Mouse (Mus musculus) heart, postnatal 14 days (tissue): ENCODE measurements at regions not wholly inside any gene's neighbourhood (a gene's known extent, or its start where the extent isn't known, plus 50 kb on each side); places are given as distances from the start of the nearest gene placed in this dataset.

ENCODE experiments used
- DNase-seq, 2 experiments: peaks; one replicate each; pipeline ENCODE4 v3.0.0; 2021 to 2022
- intact Hi-C: fragments of 180-260 bp; cut with DNase I; formaldehyde crosslinking; loops from one replicate; pipeline ENCODE4 v1.15.1; 2025

GRCm38 (mm10) chr4:8380711-8381338 lies 142.0 kb upstream of the Car8 start:
- DNase-seq = peak; percentile 51 to 74
- intact Hi-C loops = loop anchor here (5.0 to 10.0 kb wide), 3 partner anchors 264 to 716 kb away; no protein-coding TSS in a partner anchor

- DNase-seq = no peak
- intact Hi-C loops = no loop called here
Observed at GRCm38 (mm10) chr4:8374737-8375489, 136.1 kb upstream of the Car8 start.

GRCm38 (mm10) chr4:8374061-8374460 lies 135.2 kb upstream of the Car8 start:
- no peak for DNase-seq
- intact Hi-C loops = no loop called here

DNA sequence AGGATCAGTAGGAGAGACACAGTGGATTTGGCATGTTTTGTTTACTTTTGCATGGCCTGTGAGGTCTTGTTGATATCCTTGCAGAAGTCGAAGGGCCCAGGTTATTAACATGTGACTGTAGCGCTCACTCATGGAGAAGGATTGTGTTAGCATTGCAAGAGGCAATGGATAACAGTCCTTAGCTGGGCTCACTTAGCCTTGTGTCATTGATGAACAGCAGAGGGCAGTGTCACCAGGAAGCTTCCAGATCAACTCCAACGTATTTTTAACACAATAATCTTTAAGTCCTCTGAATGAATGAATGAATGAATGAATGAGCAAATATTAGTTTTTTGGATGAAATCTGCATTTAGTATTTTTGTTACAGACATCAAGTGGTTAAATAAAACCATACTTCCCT lies 133.2 kb upstream of the Car8 start:
- intact Hi-C loops = no loop called here
- no peak for DNase-seq

DNA sequence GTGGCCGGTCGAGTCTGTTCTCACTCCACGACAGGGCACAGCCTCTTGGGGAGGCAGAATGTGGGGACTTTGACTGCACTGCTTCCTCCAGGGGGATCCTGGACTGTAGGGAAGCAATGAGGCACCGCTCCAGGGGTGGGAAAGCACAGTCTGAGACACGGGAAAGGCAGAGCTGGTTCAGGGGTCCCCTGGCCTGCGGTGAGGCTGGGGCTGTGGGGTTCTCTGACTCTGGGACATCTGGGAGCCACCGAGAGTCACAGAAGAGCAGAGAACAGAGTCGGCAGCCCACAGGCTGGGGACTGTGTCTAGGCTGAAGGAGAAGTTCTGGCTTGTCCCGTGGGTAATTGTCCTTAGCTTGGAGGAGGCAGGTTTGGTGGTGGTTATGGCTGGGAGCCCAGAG lies 131.9 kb upstream of the Car8 start:
- intact Hi-C loops = no loop called here
- DNase-seq = no peak

DNA sequence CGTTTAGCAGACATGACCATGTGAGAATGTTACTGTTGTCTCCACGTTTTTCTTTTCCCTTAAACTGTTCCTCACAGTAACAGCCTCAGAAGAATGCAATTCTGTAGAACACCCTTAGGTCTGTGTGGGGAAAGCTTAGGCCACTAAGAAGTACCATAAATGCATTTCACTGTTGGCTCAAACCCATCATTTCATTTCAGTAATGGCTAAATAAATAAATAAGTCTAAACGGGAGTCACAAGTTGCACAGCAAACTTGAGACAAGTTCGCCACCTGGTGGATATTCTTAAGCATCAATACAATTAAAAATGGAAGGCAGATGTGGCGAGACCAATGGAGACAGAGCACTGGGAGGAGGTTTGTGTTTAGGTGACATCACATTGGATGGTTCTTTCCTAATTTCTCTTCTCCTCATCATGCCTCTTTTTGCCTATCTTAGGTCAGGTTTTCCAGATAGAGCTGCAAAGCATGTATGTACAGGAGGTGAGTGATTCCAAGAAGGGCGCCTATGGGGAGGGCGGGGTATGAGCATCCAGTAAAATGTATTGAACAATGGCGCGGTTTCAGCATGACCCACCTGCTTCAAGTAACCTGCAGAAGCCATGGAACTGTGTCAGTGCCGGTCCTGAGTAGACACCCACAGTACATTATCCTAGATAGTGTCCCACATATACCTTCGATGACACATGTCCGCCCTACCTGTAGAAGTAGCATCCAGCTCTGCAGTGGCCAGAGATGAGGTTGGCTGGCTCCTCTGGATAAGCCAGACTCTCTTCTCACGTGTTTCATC lies 128.8 kb upstream of the Car8 start:
- DNase-seq = peak; percentile 17 to 69
- intact Hi-C loops = loop anchor here (2.0 to 10.0 kb wide), 6 partner anchors 180 to 1805 kb away; no protein-coding TSS in a partner anchor

- intact Hi-C loops = loop anchor here (2.0 to 10.0 kb wide), 6 partner anchors 180 to 1804 kb away; no protein-coding TSS in a partner anchor
- DNase-seq = no peak
Observed at GRCm38 (mm10) chr4:8366978-8367377, 128.1 kb upstream of the Car8 start.

DNA sequence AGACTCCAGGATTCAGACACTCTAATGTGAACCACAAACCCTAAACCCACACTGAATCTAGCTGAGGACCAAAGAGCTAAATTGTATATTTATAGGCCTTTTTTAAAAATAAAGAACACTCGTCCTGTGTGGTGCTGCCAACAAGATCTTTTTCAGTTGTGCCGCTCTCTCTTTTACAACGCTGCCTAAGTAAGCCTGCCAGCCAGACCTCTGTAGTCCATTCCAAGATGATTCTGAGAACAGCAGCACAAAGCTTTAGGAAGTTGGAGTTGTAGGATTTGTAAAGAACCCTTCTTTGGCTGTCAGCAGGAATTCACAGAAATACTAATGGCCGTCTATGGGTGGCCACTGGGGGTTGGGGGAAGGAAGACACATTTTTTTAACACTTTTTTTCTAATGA lies 123.6 kb upstream of the Car8 start:
- intact Hi-C loops = loop anchor here (10.0 kb wide), 1 partner anchor 1668 kb away; no protein-coding TSS in a partner anchor

GRCm38 (mm10) chr4:8361931-8362330 lies 123.1 kb upstream of the Car8 start:
- intact Hi-C loops = loop anchor here (10.0 kb wide), 1 partner anchor 1667 kb away; no protein-coding TSS in a partner anchor
- DNase-seq = no peak

More for the DNA sequence above, 123.6 kb upstream of the Car8 start:
- DNase-seq = no peak

- intact Hi-C loops = loop anchor here (10.0 kb wide), 1 partner anchor 1667 kb away; no protein-coding TSS in a partner anchor
- DNase-seq = no peak
Observed at GRCm38 (mm10) chr4:8361305-8361704, 122.5 kb upstream of the Car8 start.

DNA sequence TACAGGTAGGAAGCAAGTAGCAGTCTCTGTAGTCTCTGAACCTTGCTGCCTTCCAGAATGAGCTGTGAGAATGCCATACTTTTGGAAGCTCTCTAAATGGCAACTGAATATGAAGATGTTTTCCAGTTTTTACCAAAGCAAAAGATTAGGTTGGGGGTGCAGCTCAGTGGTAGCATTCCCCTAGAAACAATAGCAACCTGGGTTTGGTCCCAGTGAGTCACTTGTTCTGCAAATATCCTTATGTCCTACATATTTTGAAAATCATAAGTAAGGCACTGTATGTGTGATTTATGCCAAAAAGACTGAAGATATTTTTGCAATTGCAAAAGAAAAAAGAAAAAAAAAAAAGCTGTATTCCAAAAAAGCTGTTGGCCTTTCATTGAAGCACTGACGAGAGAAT lies 118.6 kb upstream of the Car8 start:
- no peak for DNase-seq
- intact Hi-C loops = no loop called here

GRCm38 (mm10) chr4:8341928-8342327 lies 103.1 kb upstream of the Car8 start:
- DNase-seq = no peak
- intact Hi-C loops = no loop called here

DNA sequence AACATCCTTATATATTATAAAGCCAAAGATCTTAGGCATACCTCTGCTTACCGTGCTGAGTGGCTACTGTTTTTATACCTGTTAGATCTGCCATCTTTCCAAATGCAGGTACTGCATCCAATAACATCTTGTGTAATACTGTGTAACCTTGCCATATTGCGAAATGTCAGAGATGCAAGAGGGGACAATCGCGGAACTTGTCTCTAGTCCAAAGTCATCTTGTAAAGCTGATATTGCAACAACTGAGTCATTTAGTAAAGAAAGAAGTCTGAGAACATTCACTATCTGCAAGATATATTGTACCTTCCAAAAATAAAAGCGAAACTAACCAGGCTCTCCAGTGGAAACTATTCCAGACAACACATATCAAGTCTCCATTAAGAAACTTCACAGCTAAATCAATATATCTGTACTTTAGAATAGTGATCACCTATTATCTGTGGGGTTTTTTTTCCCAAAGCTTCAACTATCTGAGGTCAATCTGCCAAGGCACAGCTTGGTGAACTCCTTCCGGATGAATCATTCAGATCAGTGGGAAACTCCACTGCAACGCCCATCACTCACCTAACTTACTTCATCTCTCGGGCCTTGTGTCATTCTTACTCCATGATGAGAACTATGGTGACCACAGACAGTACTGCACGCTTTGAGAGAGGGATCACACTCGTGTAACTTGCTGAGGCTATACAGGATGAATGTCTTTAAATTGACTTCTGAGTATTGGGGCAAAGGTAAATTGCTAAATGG lies 70.6 kb upstream of the Car8 start:
- intact Hi-C loops = no loop called here
- DNase-seq = no peak

- intact Hi-C loops = no loop called here
- no peak for DNase-seq
Observed at GRCm38 (mm10) chr4:8292563-8292962, 53.7 kb upstream of the Car8 start.

DNA sequence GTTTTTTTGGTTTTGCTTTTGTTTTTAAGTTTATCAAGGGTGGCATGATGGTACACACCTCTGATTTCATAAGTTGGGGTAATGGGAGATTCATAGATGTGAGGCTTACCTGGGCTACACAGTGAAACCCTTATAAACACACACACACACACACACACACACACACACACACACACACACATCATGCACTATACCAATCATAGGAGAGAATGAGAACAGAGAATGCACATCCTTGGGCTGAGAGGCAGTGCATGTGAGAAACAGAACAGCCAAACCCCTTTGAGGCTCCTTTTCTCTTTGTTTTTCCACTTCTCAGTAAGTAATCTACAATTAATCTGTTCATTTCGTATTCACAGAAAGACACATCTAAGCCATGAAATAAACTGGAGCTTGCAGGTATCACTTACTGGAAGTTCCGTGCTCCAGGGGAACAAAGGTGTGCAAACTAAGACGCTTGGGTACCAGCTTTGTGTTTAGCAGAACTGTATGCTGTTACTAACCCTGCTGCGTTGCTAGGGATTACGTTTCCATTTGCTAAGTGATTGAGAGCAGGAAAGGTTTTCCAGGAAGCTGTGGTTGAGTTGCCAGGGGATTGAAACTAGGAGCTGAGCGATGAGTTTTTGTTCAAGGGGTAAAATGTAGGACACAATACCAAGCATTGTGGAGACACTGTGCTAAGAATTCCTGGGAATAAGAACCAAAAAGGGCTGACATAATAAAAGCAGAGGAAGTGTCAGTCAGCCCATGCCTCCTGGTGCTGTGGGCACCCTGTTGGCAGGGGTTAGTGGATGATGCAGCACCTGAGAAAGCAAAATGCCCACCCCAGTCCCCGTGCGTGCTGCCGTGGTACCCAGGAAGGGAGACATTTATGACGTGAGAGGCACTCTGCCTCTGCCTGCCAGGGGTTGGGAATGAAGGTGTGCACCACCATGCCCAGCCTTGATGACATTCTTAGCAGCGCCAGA lies 53.0 kb upstream of the Car8 start:
- no peak for DNase-seq
- intact Hi-C loops = no loop called here

DNA sequence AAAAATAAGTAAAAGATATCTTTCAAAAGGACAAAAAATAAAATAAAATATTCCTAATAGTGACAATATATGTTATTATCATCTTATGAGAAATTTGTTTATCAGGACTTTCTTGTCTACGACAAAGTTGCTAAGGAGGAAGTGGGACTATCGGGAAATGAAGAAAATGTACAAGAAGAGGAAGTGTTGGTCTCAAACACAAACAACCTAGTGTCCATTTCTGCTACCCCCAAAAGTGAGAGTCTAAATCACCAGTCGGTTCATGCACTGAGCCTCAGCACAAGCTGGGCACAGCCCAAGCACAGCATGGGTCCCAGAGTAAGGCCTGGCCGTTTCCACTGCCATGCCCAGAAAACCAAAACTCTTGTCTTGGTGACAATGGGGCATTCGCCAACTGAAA lies 51.1 kb upstream of the Car8 start:
- intact Hi-C loops = no loop called here
- no peak for DNase-seq
